Mouse (Mus musculus): ENCODE results near the gene Mthfd2l. TPM values are rescaled to one million over a fixed set of nuclear protein-coding genes. Genes with fewer than 3 reads are reported as not detected.

Gene Mthfd2l
- polyA plus RNA-seq, 1 experiment from 2014 or later = 25.2 TPM

- ATAC-seq (replicated peaks; ENCODE audit: extremely low read depth, insufficient read depth, low FRiP score) = no peak
- Histone ChIP-seq H3K4me2 (ENCODE audit: low read depth, low read length) (no peak overlapping the region), H3K4me3 (ENCODE audit: low read length) (no peak overlapping the region), H3K9me3 (replicated peaks; ENCODE audit: control insufficient read depth, low read length) (no peaks in the 10 kb centered on the region), H3K4me1 (ENCODE audit: control insufficient read depth, insufficient read depth, low read length) (no peaks in the 10 kb centered on the region), H3K36me3 (ENCODE audit: control insufficient read depth, insufficient read depth) (0 out of 2 replicates have a peak, but pooled peaks cover 3% of the 10 kb centered on the region), H3K27ac (ENCODE audit: low read length) (no peak overlapping the region), H3K27me3 (ENCODE audit: control insufficient read depth, insufficient read depth, low read length) (no peaks in the 10 kb centered on the region), H3K9ac (ENCODE audit: low read length) (no peak overlapping the region)
- 66% methylated on average over 4 of the region's 4 CpGs for WGBS
Measured at GRCm38 (mm10) chr5:90965386-90965785, 34.5 kb downstream of the Mthfd2l start.

- no peaks in the 10 kb centered on the region for H3K9me3 ChIP-seq (replicated peaks; ENCODE audit: control insufficient read depth, low read length)
- 0 out of 2 replicates have a peak, but pooled peaks cover 3% of the 10 kb centered on the region for H3K36me3 ChIP-seq (ENCODE audit: control insufficient read depth, insufficient read depth)
- H3K27me3 ChIP-seq (ENCODE audit: control insufficient read depth, insufficient read depth, low read length) = no peaks in the 10 kb centered on the region
- H3K4me3 ChIP-seq (ENCODE audit: low read length) = no peak overlapping the region
- H3K4me2 ChIP-seq (ENCODE audit: low read depth, low read length) = no peak overlapping the region
- no peak overlapping the region for H3K9ac ChIP-seq (ENCODE audit: low read length)
- 69% methylated on average over 4 of the region's 4 CpGs for WGBS
- no peak for ATAC-seq (replicated peaks; ENCODE audit: extremely low read depth, insufficient read depth, low FRiP score)
- no peaks in the 10 kb centered on the region for H3K4me1 ChIP-seq (ENCODE audit: control insufficient read depth, insufficient read depth, low read length)
- H3K27ac ChIP-seq (ENCODE audit: low read length) = no peak overlapping the region
Measured at GRCm38 (mm10) chr5:90977244-90977643, 46.3 kb downstream of the Mthfd2l start.

GRCm38 (mm10) chr5:90980297-90980696, 49.4 kb downstream of the Mthfd2l start:
- H3K4me3 ChIP-seq (ENCODE audit: low read length) = no peak overlapping the region
- H3K36me3 ChIP-seq (ENCODE audit: control insufficient read depth, insufficient read depth) = no peaks in the 10 kb centered on the region
- ATAC-seq (replicated peaks; ENCODE audit: extremely low read depth, insufficient read depth, low FRiP score) = no peak
- no peaks in the 10 kb centered on the region for H3K9me3 ChIP-seq (replicated peaks; ENCODE audit: control insufficient read depth, low read length)
- 65% methylated on average over 7 of the region's 7 CpGs for WGBS
- no peaks in the 10 kb centered on the region for H3K27me3 ChIP-seq (ENCODE audit: control insufficient read depth, insufficient read depth, low read length)
- H3K9ac ChIP-seq (ENCODE audit: low read length) = no peak overlapping the region
- no peak overlapping the region for H3K27ac ChIP-seq (ENCODE audit: low read length)
- H3K4me2 ChIP-seq (ENCODE audit: low read depth, low read length) = no peak overlapping the region
- H3K4me1 ChIP-seq (ENCODE audit: control insufficient read depth, insufficient read depth, low read length) = no peaks in the 10 kb centered on the region

GRCm38 (mm10) chr5:90987605-90988004, 56.7 kb downstream of the Mthfd2l start:
- 71% methylated on average over 5 of the region's 5 CpGs for WGBS
- no peaks in the 10 kb centered on the region for H3K27me3 ChIP-seq (ENCODE audit: control insufficient read depth, insufficient read depth, low read length)
- no peak overlapping the region for H3K27ac ChIP-seq (ENCODE audit: low read length)
- H3K9ac ChIP-seq (ENCODE audit: low read length) = no peak overlapping the region
- no peak overlapping the region for H3K4me2 ChIP-seq (ENCODE audit: low read depth, low read length)
- H3K4me1 ChIP-seq (ENCODE audit: control insufficient read depth, insufficient read depth, low read length) = no peaks in the 10 kb centered on the region
- no peaks in the 10 kb centered on the region for H3K9me3 ChIP-seq (replicated peaks; ENCODE audit: control insufficient read depth, low read length)
- H3K36me3 ChIP-seq (ENCODE audit: control insufficient read depth, insufficient read depth) = no peaks in the 10 kb centered on the region
- no peak for ATAC-seq (replicated peaks; ENCODE audit: extremely low read depth, insufficient read depth, low FRiP score)
- no peak overlapping the region for H3K4me3 ChIP-seq (ENCODE audit: low read length)

- Histone ChIP-seq H3K4me2 (ENCODE audit: low read depth, low read length) (no peak overlapping the region), H3K27ac (ENCODE audit: low read length) (no peak overlapping the region), H3K4me3 (ENCODE audit: low read length) (no peak overlapping the region), H3K27me3 (ENCODE audit: control insufficient read depth, insufficient read depth, low read length) (no peaks in the 10 kb centered on the region), H3K4me1 (ENCODE audit: control insufficient read depth, insufficient read depth, low read length) (no peaks in the 10 kb centered on the region), H3K36me3 (ENCODE audit: control insufficient read depth, insufficient read depth) (no peaks in the 10 kb centered on the region), H3K9me3 (replicated peaks; ENCODE audit: control insufficient read depth, low read length) (no peaks in the 10 kb centered on the region), H3K9ac (ENCODE audit: low read length) (no peak overlapping the region)
- ATAC-seq (replicated peaks; ENCODE audit: extremely low read depth, insufficient read depth, low FRiP score) = no peak
- WGBS = 78% methylated on average over 3 of the region's 3 CpGs
Measured at GRCm38 (mm10) chr5:90988149-90988548, 57.2 kb downstream of the Mthfd2l start.

GRCm38 (mm10) chr5:90988592-90988991, 57.7 kb downstream of the Mthfd2l start:
- no peaks in the 10 kb centered on the region for H3K36me3 ChIP-seq (ENCODE audit: control insufficient read depth, insufficient read depth)
- H3K9ac ChIP-seq (ENCODE audit: low read length) = no peak overlapping the region
- H3K27me3 ChIP-seq (ENCODE audit: control insufficient read depth, insufficient read depth, low read length) = no peaks in the 10 kb centered on the region
- H3K9me3 ChIP-seq (replicated peaks; ENCODE audit: control insufficient read depth, low read length) = no peaks in the 10 kb centered on the region
- no peak overlapping the region for H3K4me2 ChIP-seq (ENCODE audit: low read depth, low read length)
- 85% methylated on average over 4 of the region's 4 CpGs for WGBS
- H3K27ac ChIP-seq (ENCODE audit: low read length) = no peak overlapping the region
- H3K4me3 ChIP-seq (ENCODE audit: low read length) = no peak overlapping the region
- no peak for ATAC-seq (replicated peaks; ENCODE audit: extremely low read depth, insufficient read depth, low FRiP score)
- H3K4me1 ChIP-seq (ENCODE audit: control insufficient read depth, insufficient read depth, low read length) = no peaks in the 10 kb centered on the region

GRCm38 (mm10) chr5:90999942-91000341, 69.0 kb downstream of the Mthfd2l start:
- Histone ChIP-seq H3K4me1 (ENCODE audit: control insufficient read depth, insufficient read depth, low read length) (no peaks in the 10 kb centered on the region), H3K9me3 (replicated peaks; ENCODE audit: control insufficient read depth, low read length) (no peaks in the 10 kb centered on the region), H3K4me3 (ENCODE audit: low read length) (no peak overlapping the region), H3K4me2 (ENCODE audit: low read depth, low read length) (no peak overlapping the region), H3K36me3 (ENCODE audit: control insufficient read depth, insufficient read depth) (no peaks in the 10 kb centered on the region), H3K9ac (ENCODE audit: low read length) (no peak overlapping the region), H3K27me3 (ENCODE audit: control insufficient read depth, insufficient read depth, low read length) (no peaks in the 10 kb centered on the region), H3K27ac (ENCODE audit: low read length) (no peak overlapping the region)
- WGBS = 91% methylated on average over 8 of the region's 8 CpGs
- no peak for ATAC-seq (replicated peaks; ENCODE audit: extremely low read depth, insufficient read depth, low FRiP score)

GRCm38 (mm10) chr5:91015216-91015615, 84.3 kb downstream of the Mthfd2l start:
- Histone ChIP-seq H3K9ac (ENCODE audit: low read length) (no peak overlapping the region), H3K27ac (ENCODE audit: low read length) (no peak overlapping the region), H3K4me1 (ENCODE audit: control insufficient read depth, insufficient read depth, low read length) (no peaks in the 10 kb centered on the region), H3K4me2 (ENCODE audit: low read depth, low read length) (no peak overlapping the region), H3K9me3 (replicated peaks; ENCODE audit: control insufficient read depth, low read length) (no peaks in the 10 kb centered on the region), H3K4me3 (ENCODE audit: low read length) (no peak overlapping the region), H3K27me3 (ENCODE audit: control insufficient read depth, insufficient read depth, low read length) (no peaks in the 10 kb centered on the region), H3K36me3 (ENCODE audit: control insufficient read depth, insufficient read depth) (no peaks in the 10 kb centered on the region)
- WGBS = 49% methylated on average over 10 of the region's 10 CpGs
- no peak for ATAC-seq (replicated peaks; ENCODE audit: extremely low read depth, insufficient read depth, low FRiP score)

- WGBS = 63% methylated on average over 8 of the region's 8 CpGs
- H3K9ac ChIP-seq (ENCODE audit: low read length) = no peak overlapping the region
- H3K4me1 ChIP-seq (ENCODE audit: control insufficient read depth, insufficient read depth, low read length) = no peaks in the 10 kb centered on the region
- no peak for ATAC-seq (replicated peaks; ENCODE audit: extremely low read depth, insufficient read depth, low FRiP score)
- no peak overlapping the region for H3K4me3 ChIP-seq (ENCODE audit: low read length)
- H3K36me3 ChIP-seq (ENCODE audit: control insufficient read depth, insufficient read depth) = no peaks in the 10 kb centered on the region
- no peak overlapping the region for H3K4me2 ChIP-seq (ENCODE audit: low read depth, low read length)
- H3K9me3 ChIP-seq (replicated peaks; ENCODE audit: control insufficient read depth, low read length) = no peaks in the 10 kb centered on the region
- no peak overlapping the region for H3K27ac ChIP-seq (ENCODE audit: low read length)
- H3K27me3 ChIP-seq (ENCODE audit: control insufficient read depth, insufficient read depth, low read length) = no peaks in the 10 kb centered on the region
Measured at GRCm38 (mm10) chr5:91023114-91023513, 92.2 kb downstream of the Mthfd2l start.

GRCm38 (mm10) chr5:91027164-91027563, 96.2 kb downstream of the Mthfd2l start, which contains the start of gene Epgn:
TSS of gene Epgn (plus strand) at chr5:91027464.
- H3K4me1 ChIP-seq (ENCODE audit: control insufficient read depth, insufficient read depth, low read length) = no peaks in the 10 kb centered on the region
- no peak within 1 kb of the TSS for H3K4me3 ChIP-seq (ENCODE audit: low read length)
- H3K27ac ChIP-seq (ENCODE audit: low read length) = no peak within 1 kb of the TSS
- H3K4me2 ChIP-seq (ENCODE audit: low read depth, low read length) = no peak within 1 kb of the TSS
- H3K9me3 ChIP-seq (replicated peaks; ENCODE audit: control insufficient read depth, low read length) = no peaks in the 10 kb centered on the region
- no peaks in the 10 kb centered on the region for H3K36me3 ChIP-seq (ENCODE audit: control insufficient read depth, insufficient read depth)
- no peak for ATAC-seq (replicated peaks; ENCODE audit: extremely low read depth, insufficient read depth, low FRiP score)
- no peak within 1 kb of the TSS for H3K9ac ChIP-seq (ENCODE audit: low read length)
- H3K27me3 ChIP-seq (ENCODE audit: control insufficient read depth, insufficient read depth, low read length) = no peaks in the 10 kb centered on the region; the same call in 1 of the 2 replicates
- WGBS = 81% methylated on average over 6 of the region's 6 CpGs

Measured in heart, embryonic 16.5 days (tissue).